Mouse (Mus musculus) T-helper 2 cell (primary cell): ENCODE results near the gene Nxf3.

Source experiments
- in situ Hi-C: fragments of 300-600 bp; cut with MboI, MseI; formaldehyde crosslinking; loops from one replicate; pipeline ENCODE4 v1.15.1; 2025; ENCODE audit warnings: high pct_unique_total_duplicates

Gene Nxf3

GRCm38 (mm10) chrX:136085155-136085554 lies at the start of gene Nxf3:
TSS of gene Nxf3 (minus strand) at chrX:136085255.
- in situ Hi-C loops = no loop called here

DNA sequence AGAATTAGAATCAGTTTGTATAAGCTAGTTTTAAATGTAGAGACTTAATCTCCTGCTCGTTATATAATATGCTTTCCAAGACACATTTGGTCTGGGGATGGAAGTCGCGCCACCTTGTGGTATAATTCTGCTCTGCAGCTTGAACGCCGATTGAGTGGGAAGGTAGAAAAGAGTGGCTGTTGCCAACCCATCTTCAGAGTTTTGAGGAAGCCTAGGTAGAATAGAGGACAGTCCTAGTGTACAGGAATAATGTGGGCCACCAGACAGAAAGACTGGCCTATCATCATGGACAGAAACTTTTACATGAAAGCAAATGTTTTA lies 42.6 kb upstream of the Nxf3 start:
- in situ Hi-C loops = no loop called here

GRCm38 (mm10) chrX:136127038-136127743 lies 42.1 kb upstream of the Nxf3 start:
- in situ Hi-C loops = no loop called here

- in situ Hi-C loops = loop anchor here (5.0 kb wide), 1 partner anchor 48 kb away; the partner anchor contains the start of gene Bex2
These were observed 30.4 kb upstream of the Nxf3 start for GRCm38 (mm10) chrX:136115419-136115961.

- in situ Hi-C loops = loop anchor here (5.0 kb wide), 1 partner anchor 48 kb away; the partner anchor contains the start of gene Bex2
These were observed 30.0 kb upstream of the Nxf3 start for GRCm38 (mm10) chrX:136115015-136115414.

GRCm38 (mm10) chrX:136107942-136108341 lies 22.9 kb upstream of the Nxf3 start:
- in situ Hi-C loops = no loop called here

- in situ Hi-C loops = no loop called here
These were observed 19.7 kb upstream of the Nxf3 start for GRCm38 (mm10) chrX:136104724-136105088.

- in situ Hi-C loops = no loop called here
These were observed 19.1 kb upstream of the Nxf3 start for GRCm38 (mm10) chrX:136104046-136104723.

DNA sequence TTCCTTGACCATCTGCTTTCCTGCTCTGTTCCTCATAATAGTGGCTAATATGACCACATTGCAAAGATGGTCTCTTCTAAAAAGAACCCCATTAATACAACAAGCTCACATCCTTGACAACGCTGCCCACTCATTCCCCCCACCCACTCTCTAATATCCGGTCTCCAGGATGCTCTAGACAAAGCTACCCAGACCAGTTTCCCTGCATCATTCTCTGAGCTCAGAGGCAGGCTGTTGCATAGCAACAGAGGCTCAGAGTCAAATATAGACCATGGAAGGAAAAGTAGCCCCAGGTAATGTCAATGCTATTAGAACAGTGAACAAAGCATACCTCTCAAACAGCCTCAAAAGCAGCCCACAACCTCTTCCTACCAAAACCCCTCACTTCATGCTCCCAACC lies 9.4 kb upstream of the Nxf3 start:
- in situ Hi-C loops = no loop called here

DNA sequence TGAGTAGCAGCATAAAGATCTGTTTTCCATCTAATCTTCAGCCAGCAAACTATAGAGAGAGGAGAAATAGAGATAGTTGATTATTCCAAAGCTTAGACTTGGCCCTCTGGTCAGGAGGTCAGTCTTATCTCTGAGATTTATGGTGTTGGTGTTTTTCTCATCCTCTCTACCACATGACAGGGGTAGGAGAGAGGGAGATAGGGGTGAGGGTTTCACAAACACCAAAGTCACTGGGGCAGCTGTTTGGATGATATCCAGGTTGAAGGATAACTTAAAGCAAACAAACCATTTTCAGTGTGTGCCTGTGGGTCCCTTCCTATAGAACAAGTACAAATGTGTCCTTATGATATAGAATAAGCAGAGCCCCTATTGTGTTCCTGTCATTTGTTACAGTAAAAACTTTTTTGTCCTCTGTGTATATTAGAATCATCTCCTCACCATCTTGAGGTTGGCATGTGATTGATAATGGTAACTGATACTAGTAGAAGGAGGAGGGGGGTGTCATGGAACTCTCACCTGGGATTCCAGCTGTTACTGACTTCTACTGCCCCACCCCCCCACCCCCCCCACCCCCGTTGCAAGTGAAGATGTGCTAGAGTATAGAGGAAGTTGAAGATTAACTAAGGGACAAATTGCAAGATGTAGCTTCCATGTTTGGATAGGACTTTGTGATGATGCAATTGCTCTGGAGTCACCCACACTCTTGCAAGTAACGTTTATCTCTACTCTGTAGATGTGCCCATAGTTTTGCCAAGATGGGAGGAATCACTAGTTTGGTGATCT lies 7.6 kb upstream of the Nxf3 start:
- in situ Hi-C loops = no loop called here

DNA sequence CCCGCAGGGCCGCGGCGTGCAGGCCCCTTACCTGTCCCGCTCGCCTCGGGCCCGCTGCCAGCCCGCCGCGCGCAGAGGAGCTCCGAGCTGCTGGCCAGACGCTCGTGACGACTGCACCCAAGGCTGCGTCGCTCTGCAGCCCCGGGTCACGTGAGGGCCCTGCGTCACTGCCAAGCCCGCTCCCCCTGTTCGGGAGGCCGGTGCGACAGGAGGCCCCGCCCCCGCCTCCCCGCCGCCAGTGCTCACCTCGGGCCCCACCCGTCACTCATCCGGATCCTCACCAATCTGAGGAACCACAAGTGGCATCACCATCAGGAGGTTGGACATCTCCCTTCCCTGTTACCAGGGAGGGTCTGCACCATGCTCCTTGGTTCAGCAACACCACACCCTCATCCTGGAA lies 17.0 kb downstream of the Nxf3 start, which contains the start of gene Bex2:
Gene Bex2, minus strand, starts transcription at position 217 of the 400 bp plus-strand sequence.
- in situ Hi-C loops = loop anchor here (5.0 kb wide), 1 partner anchor 49 kb away; no protein-coding TSS in a partner anchor

GRCm38 (mm10) chrX:136067201-136067991 lies 17.7 kb downstream of the Nxf3 start:
- in situ Hi-C loops = loop anchor here (5.0 kb wide), 1 partner anchor 50 kb away; no protein-coding TSS in a partner anchor

GRCm38 (mm10) chrX:136060698-136061097 lies 24.4 kb downstream of the Nxf3 start:
- in situ Hi-C loops = no loop called here

DNA sequence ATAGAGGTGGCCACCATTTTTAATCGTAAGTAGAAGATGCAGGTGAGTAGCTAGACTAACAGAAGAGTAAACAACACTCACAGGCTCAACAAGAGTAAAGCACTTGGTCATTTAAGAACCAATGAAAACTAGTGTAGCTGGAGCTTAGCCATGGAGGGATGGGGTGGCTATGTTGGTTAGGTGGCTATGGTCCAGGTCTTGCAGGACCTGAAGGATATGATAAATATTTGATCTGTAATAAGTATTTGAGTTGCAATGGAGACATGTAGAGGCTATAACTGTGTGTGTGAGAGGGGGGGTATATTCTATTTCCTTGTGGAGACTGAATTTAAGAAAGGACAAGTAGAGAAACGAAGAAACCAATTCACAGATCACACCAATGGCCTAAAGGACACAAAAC lies 33.8 kb downstream of the Nxf3 start:
- in situ Hi-C loops = no loop called here

DNA sequence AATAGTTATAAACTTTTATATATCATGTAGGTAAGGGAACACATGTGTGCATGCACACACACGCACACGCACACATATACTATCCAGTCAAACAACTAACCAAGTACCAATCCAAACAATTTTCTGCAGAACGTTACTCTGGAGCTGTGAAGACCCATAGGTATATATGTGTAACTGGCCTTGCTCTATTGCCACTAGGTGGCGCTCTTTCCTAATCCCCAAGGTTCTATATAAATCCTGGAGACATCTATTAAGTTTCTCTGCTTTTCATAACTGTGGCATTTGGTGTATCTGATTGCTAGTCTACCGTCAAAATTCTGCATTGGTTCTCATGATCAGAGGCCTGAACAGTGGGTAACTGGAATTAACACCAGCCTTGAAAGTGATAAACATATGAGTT lies 37.5 kb downstream of the Nxf3 start:
- in situ Hi-C loops = no loop called here

GRCm38 (mm10) chrX:136043726-136044125 lies 41.3 kb downstream of the Nxf3 start:
- in situ Hi-C loops = no loop called here

- in situ Hi-C loops = loop anchor here (5.0 kb wide), 1 partner anchor 41 kb away; the partner anchor contains the start of gene Arxes2
These were observed 52.0 kb downstream of the Nxf3 start, which contains the start of gene Arxes1 for GRCm38 (mm10) chrX:136032799-136033763. TSS of gene Arxes1 (plus strand) at chrX:136033367.

DNA sequence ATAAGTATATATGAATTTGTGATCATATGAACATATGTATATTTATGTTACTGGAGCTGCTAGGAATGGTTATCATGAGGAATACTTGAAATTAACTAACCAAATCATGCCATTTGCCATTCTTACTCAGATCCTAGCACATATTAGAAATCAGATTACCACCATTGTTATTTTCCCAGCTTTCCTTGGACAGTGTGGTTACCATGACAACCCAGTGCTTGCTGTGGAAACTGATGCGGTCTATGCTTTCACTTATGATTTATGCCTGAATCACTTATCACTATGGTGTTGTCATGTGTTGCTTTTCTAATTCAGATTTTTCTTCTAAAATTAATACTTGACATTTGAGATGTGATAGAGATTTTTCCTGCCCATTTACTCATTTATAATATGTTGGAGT lies 54.7 kb downstream of the Nxf3 start:
- in situ Hi-C loops = loop anchor here (5.0 kb wide), 1 partner anchor 38 kb away; the partner anchor contains the start of gene Arxes2
